ENCODE assay signal across 24 mouse cellular contexts in genomic region chr1:191350355-191350754, GRCm38 (mm10).
"Had no signal": no experiment of that assay in that cellular context is flagged by ENCODE, and none has a peak within 500 bp of the region (broad histone marks: within the 10 kb centered on the region; RNA-seq: fewer than 3 reads in every experiment).

No protein-coding gene starts in this region.

- H3K4me2 ChIP-seq: heart, embryonic 11.5 days; heart, embryonic 15.5 days; hindbrain, embryonic 13.5 days; hindbrain, embryonic 15.5 days; kidney, embryonic 15.5 days; limb, embryonic 12.5 days; liver, embryonic 11.5 days had no signal

- H3K27ac ChIP-seq: hindbrain, embryonic 13.5 days; hindbrain, embryonic 15.5 days; hindbrain, postnatal 0 days; layer of hippocampus, adult 2 months; left cerebral cortex, adult 2 months; limb, embryonic 10.5 days; limb, embryonic 12.5 days had no signal

- DNase-seq: forebrain, postnatal 0 days; gastrocnemius, postnatal 14 days; gastrocnemius, postnatal 36 days; heart, adult 18-20 months; heart, postnatal 14 days; heart, postnatal 36 days; kidney, adult 11 months; kidney, adult 2 months; kidney, adult 9 months; kidney, postnatal 14 days; kidney, postnatal 4 days; liver had no signal

- H3K9ac ChIP-seq: forebrain, postnatal 0 days; hindbrain, embryonic 13.5 days; hindbrain, embryonic 15.5 days; kidney, embryonic 15.5 days; limb, embryonic 12.5 days had no signal

- H3K27me3 ChIP-seq: heart, embryonic 15.5 days; hindbrain, embryonic 13.5 days; hindbrain, embryonic 15.5 days; kidney, embryonic 15.5 days; limb, embryonic 12.5 days had no signal

- H3K9me3 ChIP-seq: heart, embryonic 15.5 days; hindbrain, embryonic 13.5 days; hindbrain, embryonic 15.5 days; kidney, embryonic 15.5 days; limb, embryonic 10.5 days; limb, embryonic 12.5 days had no signal

- H3K4me1 ChIP-seq: hindbrain, embryonic 13.5 days; hindbrain, embryonic 15.5 days had no signal

- H3K4me3 ChIP-seq: heart, embryonic 15.5 days; hindbrain, embryonic 13.5 days; hindbrain, embryonic 15.5 days; kidney, embryonic 15.5 days; layer of hippocampus, adult 2 months; left cerebral cortex, adult 2 months; limb, embryonic 10.5 days; limb, embryonic 12.5 days had no signal

- ATAC-seq: forebrain, postnatal 0 days; hindbrain, postnatal 0 days; intestine, embryonic 16.5 days had no signal
